Mouse (Mus musculus): ENCODE results near the gene Exoc3l.
"Not testable (repeated sequence)": the region's sequence is repeated elsewhere in the genome, so short reads cannot be mapped to it uniquely, and the experiment has no call there.

The Exoc3l gene

DNA sequence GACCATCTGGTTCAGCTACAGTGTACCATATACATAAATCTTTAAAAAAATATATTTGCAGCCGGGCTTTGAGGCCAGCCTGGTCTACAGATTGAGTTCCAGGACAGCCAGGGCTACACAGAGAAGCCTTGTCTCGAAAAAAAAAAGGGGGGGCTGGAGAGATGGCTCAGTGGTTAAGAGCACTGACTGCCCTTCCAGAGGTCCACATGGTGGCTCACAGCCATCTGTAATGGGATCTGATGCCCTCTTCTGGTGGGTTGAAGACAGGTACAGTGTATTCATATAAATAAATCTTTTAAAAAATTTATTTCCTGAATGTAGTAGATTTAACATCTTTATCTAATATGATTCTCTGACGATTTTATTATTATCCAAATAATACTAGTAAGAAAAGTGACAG is 4.1 kb downstream of the Exoc3l start:
- DNase-seq (ENCODE audit: low spot score) = not testable (repeated sequence)

DNA sequence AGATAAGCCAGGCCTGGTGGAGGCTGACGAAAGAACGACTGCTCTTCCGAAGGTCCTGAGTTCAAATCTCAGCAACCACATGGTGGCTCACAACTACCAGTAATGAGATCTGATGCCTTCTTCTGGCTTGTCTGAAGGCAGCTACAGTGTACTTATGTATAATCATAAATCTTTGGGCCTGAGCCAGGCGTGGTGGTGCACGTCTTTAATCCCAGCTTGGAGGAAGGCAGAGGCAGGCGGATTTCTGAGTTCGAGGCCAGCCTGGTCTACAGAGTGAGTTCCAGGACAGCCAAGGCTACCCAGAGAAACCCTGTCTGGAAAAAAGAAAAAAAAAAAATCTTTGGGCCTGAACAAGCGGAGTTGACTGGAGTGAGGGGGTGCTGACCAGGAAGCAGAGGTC is 4.5 kb downstream of the Exoc3l start:
- DNase-seq (ENCODE audit: low spot score) = not testable (repeated sequence)

DNA sequence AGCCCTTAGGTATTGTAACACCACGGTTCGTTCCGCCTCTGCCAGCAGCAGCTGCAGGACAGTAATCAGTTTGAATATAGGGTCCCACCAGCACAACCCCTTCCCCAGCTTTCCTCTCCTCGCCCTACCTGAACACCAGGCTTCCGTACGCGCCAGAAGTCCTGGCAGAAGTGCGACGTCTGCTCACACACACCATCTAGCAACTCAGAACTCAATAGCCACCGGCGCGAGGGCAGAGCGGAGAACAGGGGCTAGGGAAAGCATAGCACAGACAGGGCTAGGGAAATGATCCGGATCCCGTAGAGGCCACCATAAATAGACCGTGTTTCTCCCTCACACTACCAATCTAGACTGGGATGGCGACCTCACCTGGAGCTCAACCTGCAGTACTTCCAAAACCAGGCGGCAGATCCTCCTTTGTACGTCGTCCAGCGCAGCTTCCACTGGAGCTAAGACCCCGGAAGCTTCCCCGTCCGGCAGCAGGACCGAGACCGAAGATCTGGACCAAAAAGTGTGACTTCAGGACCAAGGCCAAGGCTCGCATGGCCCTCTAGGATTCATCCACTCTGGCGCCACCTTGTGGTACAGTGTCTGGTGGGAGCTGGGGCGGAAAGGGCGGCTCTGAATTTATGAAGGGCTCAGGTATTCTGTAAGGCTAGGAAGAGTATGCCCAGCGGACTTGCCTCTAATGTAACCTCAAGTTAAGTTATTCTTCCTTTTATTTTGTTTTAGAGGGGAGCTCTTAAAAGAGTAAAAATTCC is 5.2 kb downstream of the Exoc3l start:
- DNase-seq (ENCODE audit: low spot score) = peak; percentile 97

DNA sequence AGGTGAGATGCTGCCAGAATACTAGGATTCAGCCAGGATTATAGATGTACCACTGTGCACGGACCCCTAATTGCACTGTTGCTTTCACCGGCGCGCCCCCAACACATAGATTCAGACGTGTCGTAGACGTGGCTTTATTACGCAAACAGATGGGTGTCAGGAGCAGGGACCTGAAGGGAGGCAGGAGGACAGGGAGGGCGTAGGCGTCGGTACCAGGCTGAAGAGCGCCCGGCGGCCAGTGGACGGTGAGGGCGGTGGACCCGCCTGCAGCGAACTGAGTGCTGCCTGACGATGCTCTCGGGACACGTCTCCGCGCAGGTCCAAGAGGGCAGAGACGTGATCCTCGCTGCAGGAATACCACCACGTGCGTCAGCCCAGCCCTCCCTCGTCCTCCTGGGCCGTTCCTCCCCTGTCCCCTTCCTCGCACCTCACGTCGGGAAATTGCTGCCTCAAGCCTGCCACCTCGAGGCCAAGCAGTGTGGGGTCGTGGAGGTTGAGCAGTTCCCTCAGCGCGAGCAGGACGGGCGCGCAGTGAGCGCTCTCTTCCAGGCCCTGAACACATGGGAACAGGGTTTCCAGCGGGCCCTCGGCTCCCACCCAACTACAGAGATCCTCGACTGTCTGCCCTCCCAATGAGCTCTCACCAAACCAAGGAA is 6.0 kb downstream of the Exoc3l start, which contains the start of gene 4931428F04Rik:
Gene 4931428F04Rik, minus strand, starts transcription at position 60 of the 656 bp plus-strand sequence.
- peak; percentile 26 for DNase-seq (ENCODE audit: low spot score)

DNA sequence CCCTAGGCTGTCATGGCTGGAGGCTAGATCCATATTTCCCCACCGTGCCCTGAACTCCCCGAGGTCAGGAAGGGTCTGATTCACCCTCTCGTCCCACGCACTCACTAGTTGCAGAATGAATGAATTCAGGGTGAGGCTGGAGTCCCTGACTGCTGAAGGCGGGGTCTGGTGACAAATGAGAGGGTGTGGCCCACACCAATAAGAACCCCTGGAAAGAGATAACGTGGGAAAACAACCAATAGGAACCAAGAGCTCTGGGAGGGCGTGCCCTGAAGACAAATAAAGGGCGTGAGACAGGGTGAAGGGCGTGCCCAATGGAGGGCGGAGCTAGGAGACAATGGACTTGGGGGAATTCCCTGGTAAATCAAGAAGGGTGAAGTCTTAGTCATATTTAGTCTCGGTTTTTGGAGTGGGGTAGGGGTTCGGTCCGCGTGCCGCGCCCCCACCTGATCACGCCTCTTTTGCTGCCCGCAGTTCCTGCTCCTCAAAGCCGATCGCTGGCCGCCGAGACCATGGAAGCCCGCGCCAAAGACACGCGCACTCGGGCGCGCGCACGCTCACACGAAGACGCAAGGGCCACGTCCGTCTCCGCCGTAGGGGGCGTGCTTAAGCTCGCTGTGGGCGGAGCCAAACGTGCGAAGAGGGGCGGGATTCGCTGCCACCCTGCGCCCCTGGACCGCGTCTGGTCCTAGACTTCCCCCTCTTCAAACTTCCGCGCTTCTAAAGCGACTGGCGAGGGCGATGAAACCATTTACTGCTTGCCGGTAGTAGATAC is 6.8 kb downstream of the Exoc3l start:
- peak; percentile 91 for DNase-seq (ENCODE audit: low spot score)

DNA sequence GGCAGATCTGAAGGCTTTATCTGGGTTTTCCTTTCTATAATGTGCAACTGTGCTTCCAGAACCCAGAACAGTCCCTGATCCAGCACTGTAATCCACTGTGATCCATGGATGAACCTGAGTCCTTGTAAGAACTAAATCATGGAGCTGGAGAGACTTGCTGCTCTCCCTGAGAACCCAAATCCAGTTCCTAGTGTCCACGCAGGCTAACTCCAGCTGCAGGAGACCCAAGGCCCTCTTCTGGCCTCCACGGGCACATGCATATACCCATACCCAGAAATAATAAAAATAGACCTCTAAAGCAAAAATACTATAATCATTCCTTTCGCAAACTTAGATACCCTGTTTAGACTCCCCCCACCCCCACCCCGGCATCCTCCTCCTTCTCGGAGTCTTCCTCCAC is 7.7 kb downstream of the Exoc3l start:
- DNase-seq (ENCODE audit: low spot score) = no peak

DNA sequence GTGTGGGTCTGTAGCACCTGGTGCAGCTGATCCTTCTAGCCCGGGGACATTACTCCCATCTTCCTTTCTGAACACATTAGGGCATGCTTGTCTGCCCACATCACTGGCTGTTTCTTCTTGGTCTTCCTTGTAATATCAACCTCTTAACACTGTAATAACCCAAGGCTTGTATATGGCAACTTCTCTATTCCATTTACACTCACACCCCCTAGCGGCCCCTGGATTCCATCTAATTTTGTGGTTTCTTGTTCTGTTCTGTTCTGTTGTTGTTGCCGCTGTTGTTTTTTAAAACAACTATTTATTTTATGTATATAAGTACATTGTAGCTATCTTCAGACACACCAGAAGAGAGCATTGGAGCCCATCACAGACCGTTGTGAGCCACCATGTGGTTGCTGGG is 9.0 kb downstream of the Exoc3l start:
- DNase-seq (ENCODE audit: low spot score) = no peak

DNA sequence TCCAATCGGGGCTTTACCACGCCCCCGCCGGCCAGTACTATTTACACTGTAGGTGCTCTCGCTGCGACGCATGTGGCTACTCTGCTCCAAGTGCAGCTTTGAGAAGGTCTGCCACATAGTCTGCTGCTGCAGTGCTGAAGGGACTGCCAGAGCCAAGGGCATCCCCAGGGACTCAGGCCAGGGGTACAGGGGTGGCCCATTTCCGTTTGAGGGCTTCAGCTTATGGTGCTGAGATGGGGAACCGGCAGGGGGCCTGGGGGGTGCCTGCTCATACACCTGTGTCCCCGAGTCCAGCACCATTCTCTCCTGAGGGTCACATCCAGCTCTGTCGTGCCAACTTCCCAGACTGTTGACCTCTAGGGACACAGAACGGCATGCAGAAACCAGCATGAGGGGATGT is 10.4 kb downstream of the Exoc3l start:
- no peak for DNase-seq (ENCODE audit: low spot score)

DNA sequence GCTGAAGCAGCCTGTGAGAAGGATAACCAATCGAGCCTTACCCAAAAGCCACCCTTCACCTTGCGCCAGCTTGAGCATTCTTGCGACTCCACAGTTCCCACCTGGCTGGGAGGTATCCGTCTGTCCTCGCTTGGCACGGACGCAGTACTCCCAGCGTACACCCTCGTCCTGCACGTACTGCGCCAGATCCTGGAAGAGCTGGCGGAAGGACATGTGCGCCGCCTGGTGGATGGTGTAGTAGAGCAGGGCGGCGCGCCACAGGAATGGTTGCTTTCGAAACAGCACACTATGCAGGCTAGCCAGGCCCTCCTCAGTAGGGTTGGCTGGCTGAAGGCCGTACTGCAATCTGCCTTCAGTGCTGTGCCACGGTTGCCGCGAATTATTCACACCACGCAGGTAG is 12.8 kb downstream of the Exoc3l start:
- peak; percentile 59 for DNase-seq (ENCODE audit: low spot score)

DNA sequence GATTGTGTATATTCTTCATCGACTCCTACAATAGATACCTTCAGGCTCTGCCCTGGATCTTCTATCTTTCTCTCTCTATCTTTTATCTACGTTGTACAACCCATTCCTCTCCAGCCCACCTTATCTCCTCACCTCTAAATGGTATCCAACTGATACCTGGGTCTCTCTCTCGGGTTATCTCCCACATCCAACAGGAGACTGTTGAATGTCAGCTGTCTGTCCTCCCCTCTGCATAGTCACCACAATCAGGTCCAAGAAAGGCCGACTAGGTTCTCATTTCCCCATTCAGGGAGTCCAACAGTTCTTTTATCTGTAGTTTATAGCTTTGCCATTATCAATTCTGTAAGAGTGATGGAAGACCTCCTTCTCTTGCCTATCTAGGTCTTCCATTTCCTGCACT is 13.7 kb downstream of the Exoc3l start:
- DNase-seq (ENCODE audit: low spot score) = no peak

DNA sequence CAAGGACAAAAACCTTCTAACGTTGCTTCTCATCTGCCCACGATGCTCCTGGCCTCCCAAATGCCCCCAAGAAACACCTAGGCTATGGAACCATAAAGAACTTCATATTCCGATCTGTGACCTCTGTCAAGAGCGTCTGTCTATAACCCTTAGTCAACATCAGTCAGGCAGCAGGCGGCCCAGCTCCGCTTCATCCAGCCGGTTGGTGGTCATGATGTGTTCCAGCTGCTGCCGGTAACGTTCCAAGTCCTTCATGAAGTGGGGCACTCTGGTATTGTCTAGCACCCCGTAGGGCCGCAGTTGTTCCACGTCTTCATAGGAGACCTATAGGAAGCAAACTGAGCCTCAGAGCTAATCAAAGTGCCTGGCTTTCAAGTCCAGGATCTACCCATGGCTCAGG is 14.1 kb downstream of the Exoc3l start:
- no peak for DNase-seq (ENCODE audit: low spot score)

DNA sequence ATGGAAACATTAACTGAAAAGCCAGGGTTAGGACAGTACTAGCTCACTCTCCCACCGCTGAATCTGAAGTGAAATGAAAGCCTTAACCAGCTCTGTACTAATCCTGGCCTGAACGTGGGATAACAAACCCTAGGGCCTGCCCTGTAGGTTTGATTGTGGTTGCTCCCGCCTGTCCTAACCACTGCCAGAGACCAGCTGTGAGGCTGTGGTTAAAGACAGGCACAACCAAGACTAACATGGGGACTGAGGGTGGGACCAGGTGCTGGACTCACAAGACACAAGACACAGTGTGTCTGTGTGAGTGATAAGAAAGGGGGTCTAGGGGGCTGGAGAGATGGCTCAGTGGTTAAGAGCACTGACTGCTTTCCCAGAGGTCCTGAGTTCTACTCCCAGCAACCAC is 15.3 kb downstream of the Exoc3l start:
- no peak for DNase-seq (ENCODE audit: low spot score)

DNA sequence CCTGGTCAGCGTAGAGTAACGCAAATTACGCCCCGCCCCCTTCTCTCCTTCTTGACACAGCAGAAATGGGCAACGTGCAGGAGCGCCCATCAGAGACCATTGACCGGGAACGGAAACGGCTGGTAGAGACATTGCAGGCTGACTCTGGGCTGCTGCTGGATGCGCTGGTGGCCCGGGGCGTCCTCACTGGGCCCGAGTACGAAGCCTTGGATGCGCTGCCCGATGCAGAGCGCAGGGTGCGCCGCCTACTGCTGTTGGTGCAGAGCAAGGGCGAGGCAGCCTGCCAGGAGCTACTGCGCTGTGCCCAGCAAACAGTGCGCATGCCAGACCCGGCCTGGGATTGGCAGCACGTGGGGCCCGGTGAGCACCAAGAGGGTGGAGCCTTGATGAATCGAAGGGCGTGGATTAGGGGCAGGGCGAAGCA is 17.0 kb downstream of the Exoc3l start:
- peak; percentile 68 for DNase-seq (ENCODE audit: low spot score)

DNA sequence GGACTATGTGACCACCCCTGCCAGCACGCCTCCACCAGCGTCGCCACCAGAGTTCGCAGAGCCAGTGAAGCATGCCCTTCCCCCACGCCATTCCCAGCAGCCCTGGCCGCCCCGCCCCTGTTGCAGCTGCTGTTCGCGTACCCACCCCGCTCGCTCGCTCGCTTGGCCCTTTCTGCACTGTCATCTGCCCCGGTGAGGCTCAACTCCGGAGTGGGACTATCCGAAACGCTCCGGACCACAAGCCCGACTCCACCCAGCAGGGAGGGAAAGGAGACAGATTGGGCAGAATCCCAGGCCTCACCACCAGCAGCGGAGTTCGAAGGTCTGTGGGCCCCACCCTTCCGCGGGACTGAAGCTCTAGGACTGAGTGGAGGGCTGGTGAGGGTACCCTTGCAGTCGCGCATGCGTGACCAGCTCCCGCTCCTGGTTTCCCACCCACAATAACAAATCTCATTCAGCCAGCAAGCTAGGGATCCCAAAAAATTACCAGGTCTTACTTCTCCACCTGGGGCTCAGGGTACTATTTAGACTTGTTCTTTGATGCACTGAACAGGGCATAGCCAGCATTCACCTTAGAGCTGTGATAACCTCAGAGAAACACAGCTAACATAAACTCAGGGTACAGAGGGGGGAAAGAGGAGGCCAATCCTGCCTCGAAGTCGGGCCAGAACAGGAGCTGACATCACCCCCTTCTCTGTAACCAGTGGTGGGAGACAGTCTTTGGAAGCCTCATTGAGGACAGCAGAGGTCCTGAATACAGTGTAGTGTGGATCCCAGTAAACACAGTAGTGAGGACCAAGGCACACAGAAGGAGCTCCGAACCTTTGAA is 19.4 kb downstream of the Exoc3l start:
- DNase-seq (ENCODE audit: low spot score) = peak; percentile 40

DNA sequence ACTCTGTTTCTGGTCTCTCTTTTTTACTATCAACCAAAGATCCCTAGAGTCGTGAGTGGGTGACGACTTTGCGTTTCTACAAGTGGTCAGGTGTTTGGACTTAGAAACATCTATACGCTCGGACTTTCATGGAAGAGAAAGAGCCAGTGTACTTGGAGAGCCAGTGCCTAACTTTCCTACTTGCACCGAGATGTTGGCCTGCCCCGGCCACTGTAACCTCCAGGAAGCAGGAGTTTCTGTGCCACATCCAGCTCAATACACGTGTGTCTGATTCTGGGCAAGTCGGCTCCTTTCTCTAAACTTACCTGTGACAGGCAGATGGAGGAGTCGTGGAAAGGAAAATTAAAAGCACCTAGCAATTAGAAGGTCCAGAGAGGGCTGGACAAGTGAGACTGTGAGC is 20.1 kb downstream of the Exoc3l start, which contains the start of gene Nol3:
Gene Nol3, plus strand, starts transcription at position 301 of the 400 bp plus-strand sequence.
- no peak for DNase-seq (ENCODE audit: low spot score)

DNA sequence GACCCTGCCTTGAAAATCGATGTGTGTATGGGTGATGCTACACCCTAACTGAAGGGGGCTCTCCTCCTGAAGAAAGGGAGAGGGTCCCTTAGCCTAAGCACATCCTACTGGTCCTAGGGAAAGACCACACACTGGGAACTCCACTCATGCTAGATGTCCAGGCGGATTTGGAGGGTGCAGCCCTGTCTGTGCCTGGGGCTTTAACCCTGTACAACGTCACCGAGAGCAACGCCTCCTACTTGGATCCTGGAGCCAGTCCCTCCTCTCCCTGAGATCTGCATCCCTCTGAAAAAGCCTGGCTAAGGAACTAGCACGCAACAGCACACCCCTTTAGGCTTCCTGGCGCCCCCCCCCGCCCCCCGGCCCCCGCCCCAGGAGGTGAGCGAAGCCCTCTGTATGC is 20.5 kb downstream of the Exoc3l start:
- no peak for DNase-seq (ENCODE audit: low spot score)

DNA sequence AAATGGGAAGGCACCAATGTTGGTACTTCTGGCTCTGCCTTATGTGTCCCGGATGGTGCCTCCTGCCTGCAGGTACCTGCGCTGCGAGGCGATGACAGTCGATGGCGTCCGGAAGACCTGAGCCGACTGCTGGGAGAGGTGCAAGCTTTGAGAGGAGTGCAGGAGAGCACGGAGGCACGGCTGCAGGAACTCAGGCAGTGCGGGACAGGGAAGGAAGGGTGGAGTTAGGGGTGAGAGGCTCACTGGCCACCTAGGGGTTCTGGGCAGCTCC is 25.1 kb downstream of the Exoc3l start:
- no peak for DNase-seq (ENCODE audit: low spot score)

DNA sequence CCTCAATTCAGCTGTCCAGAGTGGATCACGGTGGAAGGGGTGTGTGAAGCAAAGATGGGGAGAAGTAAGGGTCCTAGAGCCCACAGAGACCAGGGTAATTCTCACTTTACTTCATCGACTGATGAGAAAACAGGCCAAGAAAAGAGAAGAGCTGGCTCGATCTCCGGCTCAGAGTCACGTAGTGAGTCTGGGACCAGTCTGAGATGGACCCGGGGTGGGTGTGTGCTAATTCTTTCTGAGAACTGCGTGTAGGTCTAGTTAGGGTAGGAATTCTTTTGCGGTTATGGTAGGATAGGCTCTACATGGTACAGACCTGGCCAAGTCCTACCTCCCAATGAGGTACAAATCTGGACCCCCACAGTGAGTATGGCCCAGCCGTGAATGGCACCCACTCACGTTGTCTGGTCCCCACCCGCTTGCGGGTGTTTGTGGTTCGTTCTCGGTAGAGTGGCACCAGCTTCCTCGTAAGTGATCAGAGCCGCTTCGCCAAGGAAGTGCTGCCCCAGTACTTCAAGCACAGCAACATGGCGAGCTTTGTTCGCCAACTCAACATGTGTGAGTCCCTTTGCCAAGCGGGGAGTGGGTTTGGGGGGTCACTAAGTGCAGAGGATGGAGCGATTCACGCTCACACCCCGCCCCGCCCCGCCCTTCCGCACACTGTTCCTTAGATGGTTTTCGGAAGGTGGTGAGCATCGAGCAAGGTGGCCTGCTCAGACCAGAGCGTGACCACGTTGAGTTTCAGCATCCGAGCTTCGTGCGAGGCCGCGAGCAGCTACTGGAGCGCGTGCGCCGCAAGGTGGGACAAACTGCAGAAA is 25.6 kb downstream of the Exoc3l start:
- no peak for DNase-seq (ENCODE audit: low spot score)

DNA sequence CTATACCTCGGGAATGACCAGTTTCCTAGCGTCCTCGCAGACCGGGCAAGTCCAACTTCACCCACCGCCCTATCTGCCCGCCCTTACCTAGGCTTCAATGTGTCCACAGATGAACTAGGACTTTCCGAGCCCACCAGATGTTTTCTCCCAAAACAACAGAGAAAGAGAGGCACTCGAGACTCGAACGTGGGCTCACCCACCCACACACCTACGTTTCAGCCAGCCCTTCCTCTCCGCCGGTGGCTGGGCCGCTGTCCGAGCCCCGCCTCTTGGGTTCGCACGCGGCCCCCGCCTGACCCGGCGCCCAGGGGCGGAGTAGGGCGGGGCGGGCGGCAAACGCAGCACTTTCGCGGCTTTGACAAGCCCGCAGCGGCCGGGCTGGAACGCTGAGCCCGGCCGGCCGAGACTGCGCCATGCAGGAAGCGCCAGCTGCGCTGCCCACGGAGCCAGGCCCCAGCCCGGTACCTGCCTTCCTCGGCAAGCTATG is 26.4 kb downstream of the Exoc3l start, which contains the start of gene Hsf4:
Gene Hsf4, plus strand, starts transcription at position 341 of the 487 bp plus-strand sequence.
- peak; percentile 61 for DNase-seq (ENCODE audit: low spot score)

DNA sequence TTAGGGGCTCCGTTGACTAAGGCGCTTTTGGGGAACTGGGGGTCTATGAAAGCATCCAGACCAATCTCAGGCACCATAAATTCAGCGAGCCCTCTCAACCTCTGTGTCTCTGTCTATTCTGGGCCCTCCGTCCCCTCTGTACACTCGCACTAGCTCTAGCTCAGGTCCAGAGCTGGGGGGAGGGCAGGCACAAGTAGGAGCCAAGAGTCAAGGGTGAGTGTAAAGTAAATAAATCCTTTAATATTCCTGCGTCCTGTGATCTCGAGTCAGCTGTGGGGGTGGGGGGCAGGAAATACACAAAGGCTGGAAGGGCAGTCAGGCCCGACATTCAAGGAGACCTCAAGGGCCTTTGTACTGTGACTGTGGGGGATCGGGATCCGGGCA is 26.8 kb downstream of the Exoc3l start:
- no peak for DNase-seq (ENCODE audit: low spot score)

Data from urinary bladder, postnatal 25 days (tissue).